Mouse (Mus musculus) G1E (cell line): ENCODE measurements around the gene Ccdc106. TPM values are rescaled to one million over a fixed set of nuclear protein-coding genes. Genes with fewer than 3 reads are reported as not detected.

Source experiments
- ATAC-seq: 2 replicates; pipeline ENCODE4 v1.8.0; 2016; ENCODE audit warnings: mild to moderate bottlenecking; ENCODE audit not compliant: insufficient number of reproducible peaks, poor library complexity, low FRiP score, severe bottlenecking; ENCODE audit errors: extremely low read depth
- DNase-seq: peaks from one replicate; pipeline ENCODE4 v3.0.0; 2012; ENCODE audit warnings: low spot score
- H3K27me3 ChIP-seq: 2 replicates; pipeline ENCODE4 v1.6.1; 2012; ENCODE audit warnings: mild to moderate bottlenecking, low read length, inconsistent platforms; ENCODE audit not compliant: insufficient read depth
- H3K36me3 ChIP-seq: replicated peaks from 2 replicates; pipeline ENCODE3; 2012; ENCODE audit warnings: mild to moderate bottlenecking, inconsistent platforms
- H3K4me1 ChIP-seq: 2 replicates; pipeline ENCODE4 v1.6.1; 2012; ENCODE audit warnings: low read depth, low read length, inconsistent platforms, mixed read lengths; ENCODE audit not compliant: insufficient read depth
- H3K4me3 ChIP-seq: 2 replicates; pipeline ENCODE4 v1.5.1; 2012; ENCODE audit warnings: low read depth, mild to moderate bottlenecking, inconsistent platforms, low read length, moderate library complexity, mixed read lengths
- H3K9me3 ChIP-seq: replicated peaks from 2 replicates; pipeline ENCODE4 v1.6.1; 2012; ENCODE audit warnings: inconsistent platforms
- CTCF ChIP-seq: IDR thresholded peaks from 2 replicates; pipeline ENCODE4 v1.5.1; 2012; ENCODE audit warnings: low read depth, low read length, inconsistent platforms, mixed read lengths
- GATA1 ChIP-seq: IDR thresholded peaks from 2 replicates; pipeline ENCODE4 v1.6.1; 2012; ENCODE audit warnings: borderline replicate concordance, low read length, inconsistent platforms, mixed read lengths
- GATA2 ChIP-seq: IDR thresholded peaks from 2 replicates; pipeline ENCODE4 v1.6.1; 2012; ENCODE audit warnings: low read depth, low read length, inconsistent platforms, borderline replicate concordance
- POLR2AphosphoS5 ChIP-seq: IDR thresholded peaks from 2 replicates; pipeline ENCODE4 v1.6.1; 2012; ENCODE audit warnings: low read depth, low read length, inconsistent platforms; ENCODE audit not compliant: insufficient replicate concordance
- TAL1 ChIP-seq: conservative IDR thresholded peaks from 2 replicates; pipeline ENCODE4 v1.6.1; 2012; ENCODE audit warnings: low read depth, low read length, inconsistent platforms, mixed read lengths
- polyA plus RNA-seq: library from polyadenylated mRNA; stranded (reverse); fragments of >175 nt; gene quantifications from 2 replicates; pipeline ENCODE4 v1.2.3, GENCODE M21; 2012
- total RNA-seq, 2 experiments: library from RNA; stranded (forward) in 1 of 2; stranded (reverse) in 1 of 2; fragments of 200-1000 nt in 1 of 2; fragments of >200 nt in 1 of 2; fragmentation: Nextera tagmentation in 1 of 2; gene quantifications; 2 replicates each; pipeline ENCODE4 v1.2.3; 2014 to 2017

Ccdc106 gene
- total and polyA plus RNA-seq, 3 experiments: 0.21 TPM; not detected in 2

GRCm38 (mm10) chr7:5033818-5034217, 13.5 kb downstream of the Ccdc106 start, which contains the start of gene 4632433K11Rik:
Gene 4632433K11Rik, plus strand, starts transcription at chr7:5034118.
- Histone ChIP-seq H3K4me3 (no peak within 1 kb of the TSS), H3K9me3 (peaks cover 31% of the 10 kb centered on the region), H3K27me3 (peaks cover 12% of the 10 kb centered on the region; the same call in 1 of the 2 replicates), H3K4me1 (peaks cover 19% of the 10 kb centered on the region), H3K36me3 (peaks cover 80% of the 10 kb centered on the region)
- TF ChIP-seq CTCF (no peak), TAL1 (no peak), GATA2 (no peak), POLR2AphosphoS5 (no peak), GATA1 (no peak)
- no peak for DNase-seq
- no peak for ATAC-seq

- Histone ChIP-seq H3K4me3 (no peak overlapping the region), H3K9me3 (peaks cover 14% of the 10 kb centered on the region), H3K4me1 (peaks cover 24% of the 10 kb centered on the region), H3K27me3 (no peaks in the 10 kb centered on the region), H3K36me3 (peaks cover 64% of the 10 kb centered on the region)
- no peak for TF ChIP-seq GATA2
- TF ChIP-seq GATA1: no peak
- ATAC-seq (no peak), DNase-seq (no peak)
These were observed 15.3 kb downstream of the Ccdc106 start for GRCm38 (mm10) chr7:5035628-5036027.

GRCm38 (mm10) chr7:5036136-5036535, 15.8 kb downstream of the Ccdc106 start:
- DNase-seq (no peak), ATAC-seq (no peak)
- TF ChIP-seq POLR2AphosphoS5: no peak
- TF ChIP-seq GATA1: no peak
- no peak for TF ChIP-seq CTCF
- no peak for TF ChIP-seq TAL1
- no peak for TF ChIP-seq GATA2
- H3K4me3 ChIP-seq: no peak overlapping the region
- H3K36me3 ChIP-seq: peaks cover 62% of the 10 kb centered on the region
- peaks cover 9% of the 10 kb centered on the region for H3K9me3 ChIP-seq
- no peaks in the 10 kb centered on the region for H3K27me3 ChIP-seq
- peaks cover 24% of the 10 kb centered on the region for H3K4me1 ChIP-seq

GRCm38 (mm10) chr7:5037026-5037425, 16.7 kb downstream of the Ccdc106 start:
- Histone ChIP-seq H3K9me3 (no peaks in the 10 kb centered on the region), H3K4me1 (peaks cover 24% of the 10 kb centered on the region), H3K36me3 (peaks cover 58% of the 10 kb centered on the region), H3K27me3 (no peaks in the 10 kb centered on the region), H3K4me3 (no peak overlapping the region; the same call in 1 of the 2 replicates)
- DNase-seq (no peak), ATAC-seq (no peak)
- no peak for TF ChIP-seq POLR2AphosphoS5
- no peak for TF ChIP-seq GATA2
- TF ChIP-seq GATA1: no peak
- TF ChIP-seq CTCF: no peak
- TF ChIP-seq TAL1: no peak

GRCm38 (mm10) chr7:5037467-5037866, 17.1 kb downstream of the Ccdc106 start:
- peaks cover 24% of the 10 kb centered on the region for H3K4me1 ChIP-seq
- no peak for TF ChIP-seq CTCF
- TF ChIP-seq GATA2: no peak
- no peak for TF ChIP-seq POLR2AphosphoS5
- TF ChIP-seq GATA1: no peak
- no peak for TF ChIP-seq TAL1
- DNase-seq (no peak), ATAC-seq (no peak)
- peak overlapping the region; percentile 75; the same call in 1 of the 2 replicates for H3K4me3 ChIP-seq
- H3K36me3 ChIP-seq: peaks cover 54% of the 10 kb centered on the region
- H3K9me3 ChIP-seq: no peaks in the 10 kb centered on the region
- no peaks in the 10 kb centered on the region for H3K27me3 ChIP-seq

GRCm38 (mm10) chr7:5038109-5038732, 17.9 kb downstream of the Ccdc106 start, which contains the start of gene Zfp784:
Gene Zfp784, minus strand, starts transcription at chr7:5038446.
- TF ChIP-seq TAL1: no peak
- TF ChIP-seq GATA2: no peak
- TF ChIP-seq GATA1: no peak
- no peak for TF ChIP-seq CTCF
- no peak for TF ChIP-seq POLR2AphosphoS5
- peak; percentile 91 for ATAC-seq

More at GRCm38 (mm10) chr7:5038109-5038732, 17.9 kb downstream of the Ccdc106 start, which contains the start of gene Zfp784:
- Histone ChIP-seq H3K27me3 (no peaks in the 10 kb centered on the region), H3K36me3 (peaks cover 46% of the 10 kb centered on the region), H3K4me1 (peaks cover 24% of the 10 kb centered on the region), H3K9me3 (no peaks in the 10 kb centered on the region), H3K4me3 (peak within 1 kb of the TSS; percentile 75)
- peak; percentile 95 for DNase-seq
